Mouse (Mus musculus): ENCODE measurements around the gene Slc9a3.

GRCm38 (mm10) chr13:74102831-74103582, 18.2 kb upstream of the Slc9a3 start:
- TF ChIP-seq CTCF (IDR thresholded peaks at IDR 0.05; ENCODE audit: low read depth) (no peak), EP300 (optimal IDR thresholded peaks at IDR 0.05) (no peak)

Data from stomach, postnatal 0 days (tissue).